ENCODE assay signal across 1 mouse cellular context in genomic region chr6:83101316-83101687, GRCm38 (mm10).
TF ChIP-seq lines count a peak whose summit lies in the region.

Gene Ccdc142 (plus strand): TSS chr6:83101601.
Gene Gm42688 (plus strand): TSS chr6:83101617.

TF ChIP-seq in CH12.LX, 34 proteins besides CTCF, POLR2A, EP300 and RAD21 (continued from another document):
- peak; percentile 57 for TF ChIP-seq USF1 (IDR thresholded peaks at IDR 0.05; ENCODE audit: low read depth, low read length)
- TF ChIP-seq UBTF (IDR thresholded peaks at IDR 0.05; ENCODE audit: low read depth, low read length) = no peak
- TF ChIP-seq ZMIZ1 (IDR thresholded peaks at IDR 0.05; ENCODE audit: low read depth, low read length) = no peak
- no peak; the same call in 1 of the 2 replicates for TF ChIP-seq JUND (conservative IDR thresholded peaks at IDR 0.05; ENCODE audit: low read depth, low read length)
- no peak for TF ChIP-seq CHD1 (IDR thresholded peaks at IDR 0.05; ENCODE audit: low read depth, low read length)
- no peak for TF ChIP-seq ZC3H11A (IDR thresholded peaks at IDR 0.05; ENCODE audit: low read depth, low read length)
- peak; percentile 68 for TF ChIP-seq SIN3A (IDR thresholded peaks at IDR 0.05; ENCODE audit: low read length)
- peak; percentile 85 for TF ChIP-seq SMC3 (IDR thresholded peaks at IDR 0.05; ENCODE audit: low read depth, low read length)
- no peak for TF ChIP-seq ZNF384 (IDR thresholded peaks at IDR 0.05; ENCODE audit: low read depth, low read length)
- TF ChIP-seq BHLHE40 (IDR thresholded peaks at IDR 0.05; ENCODE audit: low read depth, low read length) = peak; percentile 72
- no peak for TF ChIP-seq PAX5 (IDR thresholded peaks at IDR 0.05; ENCODE audit: low read length)
- TF ChIP-seq HCFC1 (IDR thresholded peaks at IDR 0.05; ENCODE audit: low read depth, low read length) = peak; percentile 94
- TF ChIP-seq JUN (IDR thresholded peaks at IDR 0.05; ENCODE audit: insufficient read depth, low read depth, low read length) = no peak
- peak; percentile 68; the same call in 1 of the 2 replicates for TF ChIP-seq E2F4 (IDR thresholded peaks at IDR 0.05; ENCODE audit: insufficient replicate concordance, low read depth, low read length)
- peak; percentile 49; the same call in 1 of the 2 replicates for TF ChIP-seq MAX (IDR thresholded peaks at IDR 0.05; ENCODE audit: low read length)
TF ChIP-seq in CH12.LX: peak in this region for 18.
